Mouse (Mus musculus) kidney, adult 2 months (tissue): ENCODE measurements around the gene Mef2c.

Experiments used
- CTCF ChIP-seq: fragments of 200-500 bp; conservative IDR thresholded peaks from 2 replicates; pipeline ENCODE4 v1.5.1; 2011; ENCODE audit warnings: low read depth, mild to moderate bottlenecking, control low read depth, low read length, moderate library complexity, mixed read lengths; ENCODE audit not compliant: insufficient read depth, insufficient read length
- POLR2A ChIP-seq: fragments of 200-500 bp; IDR thresholded peaks from one replicate; pipeline ENCODE4 v1.6.1; 2011; ENCODE audit warnings: low read depth, low read length, control low read depth

- TF ChIP-seq CTCF (no peak), POLR2A (no peak)
These were observed 43.2 kb upstream of the Mef2c start for GRCm38 (mm10) chr13:83460620-83461019.
